Mouse (Mus musculus) Patski (cell line): ENCODE measurements at regions not wholly inside any gene's neighbourhood (a gene's known extent, or its start where the extent isn't known, plus 50 kb on each side); places are given as distances from the start of the nearest gene placed in this dataset.

ENCODE experiments used
- ATAC-seq: fragments of 100-300 bp; one replicate; pipeline ENCODE4 v1.8.0; 2021
- CTCF ChIA-PET: fragments of 350-600 bp; sonication (Branson Sonifier 250); formaldehyde crosslinking; loops from one replicate; lab custom pipeline; 2022; ENCODE audit warnings: inconsistent platforms; lab: Charles Lee
- POLR2A ChIA-PET: fragments of 350-600 bp; sonication (Branson Sonifier 250); formaldehyde crosslinking; loops from one replicate; lab custom pipeline; 2022; ENCODE audit warnings: antibody characterized with exemption, inconsistent platforms; lab: Charles Lee
- DNase-seq: peaks from one replicate; pipeline ENCODE4 v3.0.0-alpha.2; 2011; ENCODE audit warnings: low read depth, low spot score
- H3K27me3 ChIP-seq: fragments of 371-371 bp; one replicate; pipeline ENCODE4 v1.5.1; 2021
- CTCF ChIP-seq: fragments of 100-300 bp; IDR thresholded peaks from one replicate; pipeline ENCODE4 v1.5.1; 2021
- in situ Hi-C: fragments of 300-500 bp; cut with MboI; formaldehyde crosslinking; loops from 3 replicates; pipeline ENCODE4 v1.11.1; 2018; ENCODE audit warnings: low pct_unique_long_range_greater_than_20kb, mixed read lengths

GRCm38 (mm10) chr2:135580051-135580450 lies 78.8 kb upstream of the Plcb4 start:
- no peak for TF ChIP-seq CTCF
- CTCF ChIA-PET: interaction anchor here (1.2 to 1.6 kb wide), 2 partner anchors 12 to 26 kb away, joined by 3 read pairs; no protein-coding TSS in a partner anchor
- DNase-seq (no peak), ATAC-seq (no peak)
- peaks cover 7% of the 10 kb centered on the region for H3K27me3 ChIP-seq
- in situ Hi-C loops: no loop called here
- POLR2A ChIA-PET: no interaction called here

GRCm38 (mm10) chr2:135582341-135582740 lies 76.5 kb upstream of the Plcb4 start:
- no peak for ATAC-seq

GRCm38 (mm10) chr2:135606306-135606705 lies 52.5 kb upstream of the Plcb4 start:
- ChIA-PET CTCF (interaction anchor here (0.8 kb wide), 1 partner anchor 27 kb away, joined by 3 read pairs; no protein-coding TSS in a partner anchor), POLR2A (no interaction called here)
- in situ Hi-C loops: loop anchor here (5.0 kb wide), 1 partner anchor 36 kb away; no protein-coding TSS in a partner anchor
- no peak for DNase-seq
- no peaks in the 10 kb centered on the region for H3K27me3 ChIP-seq
- no peak for ATAC-seq
- TF ChIP-seq CTCF: no peak

More at GRCm38 (mm10) chr2:135582341-135582740, 76.5 kb upstream of the Plcb4 start:
- no peak for DNase-seq
- POLR2A ChIA-PET: no interaction called here
- in situ Hi-C loops: no loop called here
- no peak for TF ChIP-seq CTCF
- peaks cover 7% of the 10 kb centered on the region for H3K27me3 ChIP-seq
- CTCF ChIA-PET: no interaction called here
